Mouse (Mus musculus): ENCODE data around the gene Tor3a. TPM values are rescaled to one million over a fixed set of nuclear protein-coding genes. Genes with fewer than 3 reads are reported as not detected.
A peak's percentile ranks its signal among the peaks of the same experiment; 100 is the strongest.

Gene Tor3a
- polyA plus RNA-seq (2016; fragmentation: Nextera tagmentation; extraction: Ambion mirVana), result 4.3 and 4.4 TPM in 2 replicates

DNA sequence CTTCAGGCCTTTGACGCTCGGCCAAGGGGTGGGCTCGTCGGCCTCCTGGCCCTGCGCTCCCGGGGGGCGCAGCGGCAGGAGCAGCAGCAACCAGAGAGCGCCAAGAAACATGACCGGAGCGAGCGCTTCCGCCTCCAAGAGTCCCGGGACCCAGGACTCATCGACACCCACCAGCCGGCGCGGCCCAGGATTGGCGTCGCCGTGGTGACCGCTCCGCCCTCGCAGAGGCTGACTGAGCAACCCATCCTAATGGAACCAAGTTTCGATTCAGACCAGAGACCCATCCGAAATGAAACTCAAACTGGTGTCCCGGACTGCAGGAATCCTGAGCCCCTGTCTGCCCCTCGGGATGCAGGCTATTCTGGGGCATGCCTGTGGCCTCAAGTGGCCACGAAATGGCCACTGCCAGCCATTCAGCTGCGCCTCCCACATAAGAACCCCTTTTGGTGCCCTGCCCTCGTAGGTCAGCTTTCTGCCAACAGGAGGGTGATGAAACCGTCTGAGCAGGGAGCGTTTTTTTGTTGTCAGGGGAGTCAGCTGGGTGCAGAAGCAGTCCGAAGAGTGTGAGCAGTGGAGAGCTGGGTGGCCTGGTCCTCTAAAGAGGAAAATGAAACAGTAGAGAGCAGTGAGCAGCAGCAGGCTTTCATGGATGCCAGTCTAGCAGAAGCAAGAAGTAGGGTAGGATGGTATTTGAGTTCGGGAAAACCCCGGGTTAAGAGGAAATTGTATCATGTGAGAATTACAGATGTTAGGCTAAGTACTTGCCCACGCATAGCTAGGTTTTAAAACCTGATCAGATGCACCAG lies at the start of gene Tor3a:
Tor3a (minus strand) TSS at position 162 of the 806 bp plus-strand sequence.
- H3K27me3 ChIP-seq (ENCODE audit: insufficient read depth, poor library complexity, severe bottlenecking), result 0 out of 2 replicates have a peak, but pooled peaks cover 7% of the 10 kb centered on the region
- H3K4me1 ChIP-seq, result peaks cover 22% of the 10 kb centered on the region
- WGBS, result 8% methylated on average over 37 of the region's 37 CpGs
- peak within 1 kb of the TSS; percentile 80 for H3K4me3 ChIP-seq
- H3K27ac ChIP-seq, result peak within 1 kb of the TSS; percentile 78
- no peaks in the 10 kb centered on the region for H3K9me3 ChIP-seq
- 0 out of 2 replicates have a peak, but pooled peaks cover under 1% of the 10 kb centered on the region for H3K36me3 ChIP-seq
- DNase-seq (ENCODE audit: low spot score), result peak; percentile 84

DNA sequence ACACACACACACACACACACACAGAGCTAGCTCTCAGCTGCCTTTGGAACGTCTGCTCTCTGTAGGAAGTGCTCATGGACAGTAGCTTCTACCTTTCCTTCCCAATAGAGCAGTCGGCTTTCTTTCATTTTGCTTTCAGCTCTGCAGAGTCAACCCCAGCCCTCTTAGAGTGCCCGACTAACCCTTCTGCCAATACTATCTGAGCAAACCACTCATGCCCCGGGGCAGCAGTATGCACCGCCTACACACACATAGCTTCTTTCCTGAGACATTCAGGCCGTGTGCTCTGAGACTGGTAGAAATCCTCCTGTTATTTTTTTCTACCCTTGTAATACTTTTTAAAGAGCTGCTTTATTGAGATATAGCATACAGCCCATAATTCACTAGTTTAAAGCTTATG lies 47.9 kb upstream of the Tor3a start:
- H3K27me3 ChIP-seq (ENCODE audit: insufficient read depth, poor library complexity, severe bottlenecking), result peaks cover 18% of the 10 kb centered on the region; the same call in 1 of the 2 replicates
- H3K4me3 ChIP-seq, result no peak overlapping the region
- H3K9me3 ChIP-seq, result no peaks in the 10 kb centered on the region
- 57% methylated on average over 6 of the region's 6 CpGs for WGBS
- H3K4me1 ChIP-seq, result peaks cover 5% of the 10 kb centered on the region; the same call in 1 of the 2 replicates
- H3K27ac ChIP-seq, result no peak overlapping the region
- H3K36me3 ChIP-seq, result no peaks in the 10 kb centered on the region
- DNase-seq (ENCODE audit: low spot score), result no peak

DNA sequence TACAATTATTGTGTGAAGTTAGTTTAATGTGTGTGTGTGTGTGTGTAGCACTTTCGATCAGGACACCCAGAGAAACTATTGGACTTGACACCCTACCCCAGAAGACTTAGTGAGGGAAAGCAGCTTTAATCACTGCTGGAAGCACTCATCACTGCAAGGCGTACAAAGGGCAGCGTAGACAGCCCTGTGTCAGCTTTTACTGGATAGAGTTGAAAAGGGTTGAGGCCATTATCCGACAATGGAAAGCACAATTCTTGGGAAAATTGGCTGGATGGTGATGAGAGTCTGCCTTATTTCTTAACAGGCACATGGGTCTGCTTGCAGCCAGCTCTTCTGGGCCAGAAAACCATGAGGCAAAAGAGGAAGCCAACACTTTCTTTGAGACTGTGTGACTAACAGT lies 45.9 kb upstream of the Tor3a start:
- H3K9me3 ChIP-seq, result no peaks in the 10 kb centered on the region
- no peak overlapping the region for H3K27ac ChIP-seq
- H3K4me3 ChIP-seq, result no peak overlapping the region
- DNase-seq (ENCODE audit: low spot score), result no peak
- 52% methylated on average over 4 of the region's 4 CpGs for WGBS
- H3K27me3 ChIP-seq (ENCODE audit: insufficient read depth, poor library complexity, severe bottlenecking), result peaks cover 18% of the 10 kb centered on the region; the same call in 1 of the 2 replicates
- H3K4me1 ChIP-seq, result peaks cover 5% of the 10 kb centered on the region; the same call in 1 of the 2 replicates
- peaks cover 5% of the 10 kb centered on the region; the same call in 1 of the 2 replicates for H3K36me3 ChIP-seq

DNA sequence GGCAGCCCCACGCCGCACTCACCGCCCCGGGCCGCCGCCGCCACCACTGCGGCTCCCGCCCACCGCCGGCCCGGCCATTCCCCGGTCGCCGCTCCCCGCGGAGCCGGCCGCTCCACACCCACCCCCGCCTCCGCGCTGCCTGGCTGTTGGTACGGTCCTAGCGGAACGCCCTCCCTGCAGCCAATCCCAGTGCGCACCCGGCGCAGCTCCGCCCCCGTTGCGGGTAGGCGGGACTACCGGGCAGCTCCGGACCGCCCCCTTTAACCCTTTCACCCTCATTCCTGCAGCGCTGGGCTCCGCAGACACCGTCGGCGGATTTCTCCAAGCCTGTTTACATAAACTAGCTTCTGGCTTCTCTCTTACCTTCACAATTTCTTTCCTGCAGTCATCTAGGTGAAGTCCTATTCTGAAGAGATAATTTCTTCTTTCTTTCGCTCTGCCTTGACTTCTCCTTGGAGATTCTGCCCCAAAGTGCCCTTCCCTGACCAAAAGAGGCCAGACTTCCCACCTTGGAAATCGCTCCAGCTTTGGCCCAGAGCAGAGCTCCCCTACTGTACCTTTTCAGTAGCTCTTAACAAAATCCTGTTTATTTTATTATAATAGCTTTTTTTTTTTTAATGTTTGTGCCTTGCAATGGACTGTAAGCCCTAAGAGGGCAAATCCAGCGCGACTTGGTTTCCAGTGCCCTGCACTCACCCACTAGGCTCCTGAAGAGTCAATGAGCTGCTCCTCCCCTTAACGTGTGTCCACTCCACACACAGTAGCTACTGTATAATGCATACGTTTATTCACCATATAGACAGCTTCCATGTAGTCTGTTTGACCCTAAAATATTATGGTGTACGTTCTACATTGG lies 45.0 kb upstream of the Tor3a start, which contains the start of gene Fam20b:
Fam20b (minus strand) TSS at position 137 of the 856 bp plus-strand sequence.
- H3K4me3 ChIP-seq, result peak within 1 kb of the TSS; percentile 95
- H3K27ac ChIP-seq, result peak within 1 kb of the TSS; percentile 98
- H3K36me3 ChIP-seq, result peaks cover 5% of the 10 kb centered on the region; the same call in 1 of the 2 replicates
- no peaks in the 10 kb centered on the region for H3K9me3 ChIP-seq
- peaks cover 5% of the 10 kb centered on the region; the same call in 1 of the 2 replicates for H3K4me1 ChIP-seq
- DNase-seq (ENCODE audit: low spot score), result peak; percentile 97
- H3K27me3 ChIP-seq (ENCODE audit: insufficient read depth, poor library complexity, severe bottlenecking), result peaks cover 18% of the 10 kb centered on the region; the same call in 1 of the 2 replicates
- under 1% methylated on average over 47 of the region's 47 CpGs for WGBS

DNA sequence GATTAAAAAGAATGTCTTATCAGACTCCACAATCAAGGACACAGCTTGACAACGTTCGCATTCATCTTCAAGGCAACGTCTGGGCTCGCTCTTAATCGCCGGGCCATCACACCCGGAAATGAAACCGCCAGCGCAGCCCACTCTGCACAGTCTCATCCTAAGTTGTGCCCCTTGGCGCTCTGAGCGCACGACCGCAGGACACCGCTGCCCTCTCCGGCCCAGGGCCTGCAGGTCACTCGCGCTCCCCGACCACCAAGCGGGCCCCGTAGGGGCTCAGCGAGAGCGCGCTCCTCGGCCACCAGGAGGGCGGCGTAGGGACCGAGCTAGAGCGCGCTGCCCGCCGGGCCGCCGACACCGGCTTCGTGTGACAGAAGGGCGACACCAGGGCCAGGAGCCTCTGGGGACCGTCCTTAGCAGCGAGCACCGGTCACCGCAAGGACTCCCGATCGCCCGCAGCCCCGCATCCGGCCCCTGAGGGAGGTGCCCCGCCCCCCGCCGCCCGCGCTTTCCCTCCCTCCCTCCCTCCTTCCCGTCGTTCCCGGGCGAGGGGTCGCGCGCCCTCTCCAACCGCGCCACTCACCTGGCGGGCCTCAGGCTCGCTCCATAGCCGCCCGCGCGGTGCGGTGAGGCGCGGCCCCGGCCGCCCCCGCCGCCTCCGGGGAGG lies 44.3 kb upstream of the Tor3a start:
- no peaks in the 10 kb centered on the region for H3K9me3 ChIP-seq
- under 1% methylated on average over 62 of the region's 73 CpGs for WGBS
- peak overlapping the region; percentile 95 for H3K4me3 ChIP-seq
- H3K27me3 ChIP-seq (ENCODE audit: insufficient read depth, poor library complexity, severe bottlenecking), result peaks cover 16% of the 10 kb centered on the region; the same call in 1 of the 2 replicates
- peaks cover 5% of the 10 kb centered on the region; the same call in 1 of the 2 replicates for H3K36me3 ChIP-seq
- peak; percentile 90 for DNase-seq (ENCODE audit: low spot score)
- H3K27ac ChIP-seq, result peak overlapping the region; percentile 98
- H3K4me1 ChIP-seq, result peaks cover 5% of the 10 kb centered on the region; the same call in 1 of the 2 replicates

DNA sequence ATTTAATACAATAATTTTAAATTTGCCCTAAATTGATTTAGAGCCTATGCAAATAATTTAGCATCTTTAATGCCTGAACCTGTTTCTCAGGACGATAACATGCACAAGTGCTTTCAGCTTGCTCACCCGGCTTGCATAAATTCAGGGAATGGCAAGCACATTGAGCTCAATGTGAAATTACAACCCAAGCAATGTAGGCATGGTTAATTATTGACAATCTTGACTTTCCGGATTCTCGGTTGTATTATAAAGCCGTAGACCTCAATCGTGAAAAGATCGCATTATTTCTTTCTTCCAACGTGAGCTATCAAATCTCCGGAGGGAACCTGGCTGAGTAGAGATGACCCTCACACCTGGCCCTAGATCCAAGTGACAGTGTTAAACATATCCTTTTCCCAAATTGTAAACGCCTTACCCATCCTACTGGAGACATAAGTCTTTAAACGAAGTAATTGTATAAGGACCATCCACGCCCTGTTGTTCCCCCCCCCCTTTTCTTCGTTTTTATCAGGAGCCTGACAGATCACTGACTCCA lies 43.7 kb upstream of the Tor3a start:
- H3K4me3 ChIP-seq, result peak overlapping the region; percentile 95
- WGBS, result 16% methylated on average over 13 of the region's 13 CpGs
- DNase-seq (ENCODE audit: low spot score), result no peak
- H3K27me3 ChIP-seq (ENCODE audit: insufficient read depth, poor library complexity, severe bottlenecking), result peaks cover 15% of the 10 kb centered on the region; the same call in 1 of the 2 replicates
- peak overlapping the region; percentile 98 for H3K27ac ChIP-seq
- no peaks in the 10 kb centered on the region for H3K9me3 ChIP-seq
- H3K4me1 ChIP-seq, result peaks cover 5% of the 10 kb centered on the region; the same call in 1 of the 2 replicates
- peaks cover 5% of the 10 kb centered on the region; the same call in 1 of the 2 replicates for H3K36me3 ChIP-seq

DNA sequence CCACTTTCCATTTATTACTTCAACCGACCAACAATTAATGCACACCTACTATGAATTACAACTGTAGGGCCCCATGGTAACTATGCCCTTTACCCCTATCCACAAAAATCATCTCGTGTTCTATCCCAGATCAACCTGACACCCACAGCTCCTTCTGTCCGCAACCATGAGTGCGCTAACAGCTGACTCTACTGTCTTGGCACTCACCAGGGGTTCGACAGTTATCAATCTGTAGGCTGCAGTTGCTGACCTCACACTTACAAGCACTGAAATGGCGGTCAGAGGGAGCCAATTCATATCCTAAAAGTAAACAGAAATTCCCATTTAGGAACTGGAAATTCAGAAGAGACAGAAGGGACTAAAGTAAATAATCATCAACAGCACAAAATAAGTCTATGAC lies 42.5 kb upstream of the Tor3a start:
- Histone ChIP-seq H3K27me3 (ENCODE audit: insufficient read depth, poor library complexity, severe bottlenecking) (peaks cover 11% of the 10 kb centered on the region; the same call in 1 of the 2 replicates), H3K36me3 (peaks cover 5% of the 10 kb centered on the region; the same call in 1 of the 2 replicates), H3K27ac (no peak overlapping the region), H3K4me1 (peaks cover 5% of the 10 kb centered on the region; the same call in 1 of the 2 replicates), H3K9me3 (no peaks in the 10 kb centered on the region), H3K4me3 (no peak overlapping the region)
- 88% methylated on average over 6 of the region's 6 CpGs for WGBS
- DNase-seq (ENCODE audit: low spot score), result no peak

DNA sequence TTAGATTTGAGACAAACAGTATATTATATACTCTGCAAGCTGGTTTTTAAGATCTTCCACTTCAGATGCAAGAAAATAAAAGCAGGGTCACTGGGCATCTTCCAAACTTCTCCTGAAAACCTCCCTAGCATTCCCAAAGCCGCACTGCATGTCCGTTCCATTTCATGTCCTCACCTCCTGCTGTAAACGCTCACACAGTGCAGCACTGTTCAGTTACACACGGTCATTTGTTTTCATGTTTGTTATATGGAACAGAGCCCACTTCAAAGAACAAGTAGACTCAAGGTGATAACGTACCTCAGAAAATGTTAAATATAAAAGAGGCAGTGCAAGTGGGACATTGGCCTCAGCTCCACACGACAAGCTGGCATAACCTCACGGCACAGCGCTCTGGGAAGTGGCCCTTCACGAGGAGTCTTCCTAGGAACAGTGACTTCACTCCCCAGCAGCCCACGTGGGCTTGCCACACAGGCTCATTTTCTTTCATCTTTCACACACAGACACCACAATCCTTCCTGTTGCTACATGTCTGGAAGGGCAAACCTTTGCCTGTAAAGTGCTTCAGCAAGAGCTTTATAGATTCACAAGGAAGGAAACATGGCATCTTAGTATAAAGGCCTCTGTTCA lies 36.4 kb upstream of the Tor3a start:
- peaks cover 16% of the 10 kb centered on the region; the same call in 1 of the 2 replicates for H3K4me1 ChIP-seq
- no peak overlapping the region for H3K27ac ChIP-seq
- no peak overlapping the region for H3K4me3 ChIP-seq
- H3K36me3 ChIP-seq, result peaks cover 5% of the 10 kb centered on the region
- WGBS, result 56% methylated on average over 10 of the region's 10 CpGs
- no peaks in the 10 kb centered on the region for H3K9me3 ChIP-seq
- H3K27me3 ChIP-seq (ENCODE audit: insufficient read depth, poor library complexity, severe bottlenecking), result no peaks in the 10 kb centered on the region
- DNase-seq (ENCODE audit: low spot score), result no peak

DNA sequence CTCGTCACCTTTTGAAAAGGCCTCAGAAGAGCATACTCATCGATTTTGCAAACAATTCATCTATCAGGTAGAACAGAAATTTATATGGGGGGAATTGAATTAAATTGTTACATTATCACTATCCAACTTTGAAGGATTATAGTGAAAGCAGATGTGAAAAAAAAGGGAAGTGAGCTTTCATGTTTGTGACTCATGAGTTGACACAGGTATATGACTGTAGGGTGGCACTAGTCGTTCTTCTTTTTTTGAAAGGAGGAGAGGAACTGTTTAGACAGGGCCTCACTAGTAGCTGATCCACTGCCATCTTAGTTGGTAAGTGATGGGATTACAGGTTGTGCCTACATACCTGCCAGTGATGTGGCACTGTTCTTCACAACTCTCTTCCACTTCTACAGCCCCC lies 34.5 kb upstream of the Tor3a start:
- Histone ChIP-seq H3K9me3 (no peaks in the 10 kb centered on the region), H3K27me3 (ENCODE audit: insufficient read depth, poor library complexity, severe bottlenecking) (no peaks in the 10 kb centered on the region), H3K36me3 (peaks cover 20% of the 10 kb centered on the region), H3K4me3 (no peak overlapping the region), H3K27ac (no peak overlapping the region), H3K4me1 (peaks cover 16% of the 10 kb centered on the region; the same call in 1 of the 2 replicates)
- no peak for DNase-seq (ENCODE audit: low spot score)
- WGBS, result 87% methylated on average over 3 of the region's 3 CpGs

DNA sequence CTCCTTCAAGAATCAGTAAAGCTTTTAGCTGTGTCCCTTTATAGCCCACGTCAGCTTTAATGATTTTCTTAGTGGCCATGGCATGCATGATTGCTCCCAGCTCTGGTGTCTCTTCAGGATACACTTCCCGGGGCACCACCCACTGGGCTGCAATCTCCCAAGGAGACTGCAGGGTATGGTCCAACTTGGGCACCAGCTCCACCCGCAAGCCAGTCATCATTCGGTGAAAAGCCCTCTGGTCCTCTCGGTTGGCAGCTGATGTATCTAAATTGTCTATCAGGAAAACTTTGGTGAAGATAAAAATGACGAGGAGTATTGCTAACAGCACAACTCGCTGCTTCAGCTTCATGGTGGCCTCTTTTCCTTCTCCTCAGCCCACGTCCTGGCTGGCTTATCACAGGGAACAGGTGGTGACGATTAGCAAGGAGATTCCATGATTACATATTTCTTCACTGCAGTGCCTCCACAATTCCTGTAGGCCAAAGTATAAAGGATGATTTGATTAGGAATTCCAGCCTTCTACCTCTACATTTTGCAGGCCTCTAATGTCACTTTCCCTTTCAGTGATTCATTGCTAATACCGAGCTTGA lies 31.6 kb upstream of the Tor3a start:
- no peak overlapping the region for H3K27ac ChIP-seq
- H3K9me3 ChIP-seq, result no peaks in the 10 kb centered on the region
- H3K4me3 ChIP-seq, result no peak overlapping the region
- H3K4me1 ChIP-seq, result peaks cover 13% of the 10 kb centered on the region; the same call in 1 of the 2 replicates
- WGBS, result 70% methylated on average over 10 of the region's 10 CpGs
- no peaks in the 10 kb centered on the region for H3K27me3 ChIP-seq (ENCODE audit: insufficient read depth, poor library complexity, severe bottlenecking)
- no peak for DNase-seq (ENCODE audit: low spot score)
- H3K36me3 ChIP-seq, result peaks cover 36% of the 10 kb centered on the region

DNA sequence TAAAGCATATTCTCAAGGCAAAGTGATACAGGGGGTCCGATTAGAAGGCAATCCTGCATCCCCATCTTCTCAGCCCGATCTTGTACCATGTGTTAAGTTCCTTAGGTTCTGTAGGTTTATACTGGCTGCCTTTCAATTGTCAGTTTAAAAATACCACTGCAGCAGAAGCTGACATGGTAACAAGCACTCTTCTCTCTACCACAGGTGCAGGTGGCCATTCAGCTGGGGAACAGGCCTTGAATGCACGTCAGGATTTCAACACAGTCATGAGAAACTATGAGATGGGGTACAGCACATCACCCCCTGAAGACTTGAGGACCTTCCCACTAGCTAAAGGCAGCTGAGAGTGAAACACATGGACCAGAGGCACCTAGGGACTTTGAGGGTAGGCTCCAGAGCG lies 29.3 kb upstream of the Tor3a start:
- no peak overlapping the region for H3K27ac ChIP-seq
- no peak for DNase-seq (ENCODE audit: low spot score)
- 91% methylated on average over 4 of the region's 4 CpGs for WGBS
- no peaks in the 10 kb centered on the region for H3K9me3 ChIP-seq
- no peak overlapping the region for H3K4me3 ChIP-seq
- no peaks in the 10 kb centered on the region for H3K27me3 ChIP-seq (ENCODE audit: insufficient read depth, poor library complexity, severe bottlenecking)
- H3K4me1 ChIP-seq, result no peaks in the 10 kb centered on the region
- peaks cover 55% of the 10 kb centered on the region for H3K36me3 ChIP-seq
